Mouse (Mus musculus) macrophage (primary cell): ENCODE data around the gene Ear6. TPM values are rescaled to one million over a fixed set of nuclear protein-coding genes. Genes with fewer than 3 reads are reported as not detected.
"Not testable (repeated sequence)": the region's sequence is repeated elsewhere in the genome, so short reads cannot be mapped to it uniquely, and the experiment has no call there.

Experiments used
- H3K27ac ChIP-seq: fragments of 350-480 bp; formaldehyde crosslinking; 2 replicates; pipeline ENCODE4 v1.9.0; 2021
- H3K36me3 ChIP-seq: fragments of 350-480 bp; formaldehyde crosslinking; 2 replicates; pipeline ENCODE4 v1.9.0; 2021; ENCODE audit errors: inconsistent target
- H3K4me3 ChIP-seq: fragments of 350-480 bp; formaldehyde crosslinking; 2 replicates; pipeline ENCODE4 v1.9.0; 2021; ENCODE audit errors: inconsistent target
- H3K79me2 ChIP-seq: fragments of 350-480 bp; formaldehyde crosslinking; 2 replicates; pipeline ENCODE4 v1.9.0; 2021; ENCODE audit errors: inconsistent target
- WGBS: methylation state at CpG from one replicate; pipeline ENCODE4 v1.1.7; 2026; ENCODE audit warnings: inconsistent platforms; ENCODE audit not compliant: missing documents; 5-methylcytosine and 5-hydroxymethylcytosine counted together
- polyA plus RNA-seq: library from polyadenylated mRNA; stranded (reverse); fragments of 250-400 nt; gene quantifications from 3 replicates; pipeline ENCODE4 v1.2.4, GENCODE M21; 2018; ENCODE audit warnings: inconsistent platforms
- total RNA-seq, 78 experiments: library from RNA; depleted of rRNA; stranded (reverse); fragments of 250-400 nt; gene quantifications; 1 replicate in 9 of 78; 2 replicates in 24 of 78; 3 replicates in 43 of 78; 4 replicates in 2 of 78; pipeline ENCODE4 v1.2.4; 2018; ENCODE audit warnings: inconsistent platforms in 56 of 78

Ear6 gene
- not detected for total RNA-seq (2018; cell fraction: chromatin; rRNA removed)
- total RNA-seq (2018; cell fraction: cytosol; rRNA removed) = not detected
- not detected for total RNA-seq (2018; cell fraction: nucleus; rRNA removed)
- polyA plus RNA-seq = 0.75 TPM in 1 of 3 replicates, not detected in the others

DNA sequence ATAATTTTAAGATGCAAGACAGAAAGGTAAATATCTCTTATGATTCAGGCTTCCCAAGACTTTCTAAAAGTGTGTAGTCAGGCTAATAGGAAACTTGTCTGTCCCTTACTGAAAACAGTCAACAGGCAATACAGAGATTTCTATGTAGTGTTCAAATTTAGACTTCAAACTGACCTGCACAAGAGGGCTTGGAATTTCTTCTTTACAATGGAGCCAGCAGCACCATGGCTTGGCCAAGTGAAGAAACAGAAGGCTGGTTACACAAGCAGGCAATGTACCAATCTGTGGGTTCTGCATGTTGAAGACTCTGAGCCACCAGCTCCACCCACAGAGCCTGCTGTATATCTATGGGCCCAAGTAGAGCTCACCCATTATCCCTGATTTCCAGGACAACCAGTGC lies at the start of gene Ear6:
TSS of gene Ear6 (plus strand) at position 301 of the 400 bp plus-strand sequence.
- no peaks in the 10 kb centered on the region for H3K36me3 ChIP-seq
- no peak within 1 kb of the TSS for H3K27ac ChIP-seq
- H3K79me2 ChIP-seq = no peaks in the 10 kb centered on the region
- no peak within 1 kb of the TSS for H3K4me3 ChIP-seq

GRCm38 (mm10) chr14:51826625-51827024 lies 26.9 kb upstream of the Ear6 start:
- Histone ChIP-seq H3K4me3 (no peak overlapping the region), H3K27ac (no peak overlapping the region), H3K79me2 (no peaks in the 10 kb centered on the region), H3K36me3 (no peaks in the 10 kb centered on the region)
- WGBS = 0% methylated on average over 1 of the region's 1 CpGs

- not testable (repeated sequence) for H3K4me3 ChIP-seq, H3K27ac ChIP-seq, H3K79me2 ChIP-seq, H3K36me3 ChIP-seq
- 25% methylated on average over 5 of the region's 5 CpGs for WGBS
These were observed 25.7 kb upstream of the Ear6 start for GRCm38 (mm10) chr14:51827842-51828241.

GRCm38 (mm10) chr14:51829188-51829587 lies 24.3 kb upstream of the Ear6 start:
- Histone ChIP-seq H3K79me2 (no peaks in the 10 kb centered on the region), H3K27ac (no peak overlapping the region), H3K36me3 (no peaks in the 10 kb centered on the region), H3K4me3 (no peak overlapping the region)
- WGBS = 87% methylated on average over 6 of the region's 6 CpGs

- H3K79me2 ChIP-seq, H3K36me3 ChIP-seq, H3K27ac ChIP-seq, H3K4me3 ChIP-seq: not testable (repeated sequence)
- 27% methylated on average over 2 of the region's 2 CpGs for WGBS
These were observed 15.0 kb upstream of the Ear6 start for GRCm38 (mm10) chr14:51838480-51838879.

GRCm38 (mm10) chr14:51842250-51842649 lies 11.2 kb upstream of the Ear6 start:
- H3K79me2 ChIP-seq = no peaks in the 10 kb centered on the region
- WGBS = 64% methylated on average over 1 of the region's 1 CpGs
- H3K4me3 ChIP-seq = no peak overlapping the region
- H3K27ac ChIP-seq = no peak overlapping the region
- no peaks in the 10 kb centered on the region for H3K36me3 ChIP-seq

DNA sequence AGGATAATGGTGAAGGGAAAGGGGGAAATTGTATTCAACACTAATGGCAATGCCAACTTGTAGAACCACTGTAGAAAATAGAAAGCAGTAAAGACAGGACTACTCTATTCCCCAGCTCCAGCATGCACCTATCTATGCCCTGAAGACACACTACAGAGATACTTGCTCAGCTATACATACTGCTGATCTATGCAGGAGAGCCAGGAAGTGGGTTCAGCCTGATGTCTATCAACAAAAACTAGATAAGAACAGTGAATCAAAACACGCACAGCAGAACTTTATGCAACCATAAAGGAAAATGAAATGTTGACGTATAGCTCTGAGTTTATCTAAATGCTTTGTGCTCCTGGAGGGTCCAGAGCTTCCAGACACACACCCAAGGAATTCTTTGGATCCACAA lies 10.7 kb upstream of the Ear6 start:
- Histone ChIP-seq H3K79me2 (no peaks in the 10 kb centered on the region), H3K27ac (no peak overlapping the region), H3K36me3 (no peaks in the 10 kb centered on the region), H3K4me3 (no peak overlapping the region)
- WGBS = 91% methylated on average over 2 of the region's 2 CpGs

DNA sequence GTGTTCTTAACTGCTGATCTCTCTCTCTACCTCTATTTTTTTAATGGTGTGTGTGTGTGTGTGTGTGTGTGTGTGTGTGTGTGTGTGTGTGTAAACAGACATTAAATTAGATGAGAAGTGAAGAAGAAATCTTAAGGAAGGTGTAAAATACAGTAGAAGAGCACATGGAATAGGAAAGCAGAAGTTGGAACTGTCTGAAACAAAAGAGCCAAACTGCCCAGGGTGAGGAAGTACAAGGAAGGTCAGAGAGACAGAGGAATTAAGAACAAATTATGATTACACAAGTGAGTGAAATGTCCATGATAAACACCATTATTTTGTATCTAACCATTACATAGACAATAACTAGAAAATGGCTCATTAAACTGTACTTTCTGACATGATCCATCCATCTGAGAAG lies 9.6 kb upstream of the Ear6 start:
- Histone ChIP-seq H3K79me2 (no peaks in the 10 kb centered on the region), H3K4me3 (no peak overlapping the region), H3K27ac (no peak overlapping the region), H3K36me3 (no peaks in the 10 kb centered on the region)

DNA sequence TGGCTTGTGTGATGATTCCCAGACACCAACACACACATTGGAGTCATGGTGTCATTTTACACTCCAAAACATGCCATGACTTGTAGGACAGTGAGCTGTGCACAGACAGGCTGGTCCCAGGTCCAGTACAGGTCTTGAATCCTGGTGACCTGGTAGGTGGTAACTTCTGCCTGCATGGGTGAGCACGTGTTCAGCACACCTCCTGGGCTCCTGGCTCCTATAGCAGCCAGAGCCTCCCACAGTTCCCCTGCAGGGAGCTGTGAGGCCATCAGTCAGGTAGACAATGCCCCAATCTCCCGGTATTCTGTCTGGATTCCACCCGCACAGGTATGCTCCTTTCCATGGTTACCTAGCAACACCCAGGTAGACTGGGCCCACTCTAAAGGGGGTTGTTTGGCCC lies 6.9 kb upstream of the Ear6 start:
- 93% methylated on average over 3 of the region's 3 CpGs for WGBS
- Histone ChIP-seq H3K4me3 (no peak overlapping the region), H3K36me3 (no peaks in the 10 kb centered on the region), H3K27ac (no peak overlapping the region), H3K79me2 (no peaks in the 10 kb centered on the region)

DNA sequence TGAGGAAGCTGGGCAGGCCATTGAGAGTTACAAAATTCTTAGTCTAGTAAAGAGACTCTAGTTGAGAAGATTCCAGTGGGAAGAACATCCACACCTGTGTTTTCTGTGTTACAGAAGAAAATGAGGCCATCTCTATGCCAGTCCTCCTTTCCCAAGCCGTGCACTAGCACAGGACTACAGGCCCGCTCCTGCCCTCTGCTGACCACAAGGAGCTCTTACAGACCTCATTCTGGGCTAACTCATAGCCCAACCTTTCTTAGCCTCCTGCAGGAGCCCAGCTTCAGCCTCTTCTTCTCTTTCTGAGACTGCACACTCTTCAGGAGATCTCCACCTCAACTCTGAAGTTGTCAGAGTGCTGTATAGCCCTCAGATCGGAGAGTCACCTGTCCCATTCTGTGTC lies 2.5 kb upstream of the Ear6 start:
- H3K27ac ChIP-seq, H3K79me2 ChIP-seq: not testable (repeated sequence)
- 46% methylated on average over 3 of the region's 3 CpGs for WGBS

GRCm38 (mm10) chr14:51855280-51855679 lies 1.8 kb downstream of the Ear6 start:
- not testable (repeated sequence) for H3K27ac ChIP-seq, H3K4me3 ChIP-seq, H3K79me2 ChIP-seq, H3K36me3 ChIP-seq
- 67% methylated on average over 7 of the region's 7 CpGs for WGBS

More for the DNA sequence above, 2.5 kb upstream of the Ear6 start:
- H3K36me3 ChIP-seq, H3K4me3 ChIP-seq: not testable (repeated sequence)

- H3K4me3 ChIP-seq, H3K36me3 ChIP-seq, H3K27ac ChIP-seq, H3K79me2 ChIP-seq: not testable (repeated sequence)
- 8% methylated on average over 1 of the region's 1 CpGs for WGBS
These were observed 10.1 kb downstream of the Ear6 start for GRCm38 (mm10) chr14:51863603-51864002.

GRCm38 (mm10) chr14:51870756-51871155 lies 17.3 kb downstream of the Ear6 start:
- Histone ChIP-seq H3K79me2 (no peaks in the 10 kb centered on the region), H3K27ac (no peak overlapping the region), H3K36me3 (no peaks in the 10 kb centered on the region), H3K4me3 (no peak overlapping the region)
- 80% methylated on average over 2 of the region's 2 CpGs for WGBS

GRCm38 (mm10) chr14:51871741-51872140 lies 18.2 kb downstream of the Ear6 start:
- Histone ChIP-seq H3K79me2 (no peaks in the 10 kb centered on the region), H3K4me3 (no peak overlapping the region), H3K27ac (no peak overlapping the region), H3K36me3 (no peaks in the 10 kb centered on the region)
- WGBS = 82% methylated on average over 9 of the region's 9 CpGs

GRCm38 (mm10) chr14:51877517-51877916 lies 24.0 kb downstream of the Ear6 start:
- 74% methylated on average over 3 of the region's 3 CpGs for WGBS
- Histone ChIP-seq H3K36me3 (no peaks in the 10 kb centered on the region), H3K27ac (no peak overlapping the region), H3K79me2 (no peaks in the 10 kb centered on the region), H3K4me3 (no peak overlapping the region)

- peaks cover 21% of the 10 kb centered on the region for H3K79me2 ChIP-seq
- 0 out of 2 replicates have a peak overlapping the region, but pooled peaks have one; percentile 12 for H3K27ac ChIP-seq
- WGBS = 3% methylated on average over 4 of the region's 4 CpGs
These were observed 30.1 kb downstream of the Ear6 start for GRCm38 (mm10) chr14:51883527-51884030.

More at GRCm38 (mm10) chr14:51883527-51884030, 30.1 kb downstream of the Ear6 start:
- Histone ChIP-seq H3K4me3 (peak overlapping the region; percentile 99), H3K36me3 (peaks cover 16% of the 10 kb centered on the region)
